Mouse (Mus musculus) retina, embryonic 14.5 days (tissue): Measurements from ENCODE around the gene Itih4.

Source experiments
- DNase-seq: peaks from one replicate; pipeline ENCODE4 v3.0.0-alpha.2; 2015; ENCODE audit warnings: low spot score

Itih4 gene

GRCm38 (mm10) chr14:30943038-30943437, 56.8 kb downstream of the Itih4 start, which contains the start of gene Itih1:
Gene Itih1, minus strand, starts transcription at chr14:30943289.
- DNase-seq: no peak

- peak; percentile 72 for DNase-seq
These were observed 57.8 kb downstream of the Itih4 start for GRCm38 (mm10) chr14:30943860-30944674.

GRCm38 (mm10) chr14:30944745-30945144, 58.5 kb downstream of the Itih4 start:
- DNase-seq: no peak

GRCm38 (mm10) chr14:30949986-30950385, 63.7 kb downstream of the Itih4 start:
- DNase-seq: no peak

GRCm38 (mm10) chr14:30951154-30951825, 65.0 kb downstream of the Itih4 start, which contains the start of gene Nek4:
Gene Nek4, plus strand, starts transcription at chr14:30951377.
- DNase-seq: peak; percentile 99
